Mouse (Mus musculus) left cerebral cortex, adult 2 months (tissue): ENCODE results near the gene Fat3. TPM values are rescaled to one million over a fixed set of nuclear protein-coding genes. Genes with fewer than 3 reads are reported as not detected.
A peak's percentile ranks its signal among the peaks of the same experiment; 100 is the strongest.

Experiments used
- DNase-seq, 2 experiments: peaks; one replicate each; pipeline ENCODE4 v3.0.0; 2021 to 2022; ENCODE audit warnings: low spot score in 2 of 2, mixed read lengths in 1 of 2; ENCODE audit errors: extremely low spot score in 1 of 2
- H3K27ac ChIP-seq: fragments of 200-600 bp; 2 replicates; pipeline ENCODE4 v1.8.1; 2022
- H3K4me3 ChIP-seq: fragments of 200-600 bp; 2 replicates; pipeline ENCODE4 v1.8.1; 2022
- CTCF ChIP-seq: fragments of 200-600 bp; IDR thresholded peaks from 2 replicates; pipeline ENCODE4 v1.8.1; 2022; ENCODE audit warnings: antibody characterized with exemption, mild to moderate bottlenecking, moderate library complexity
- intact Hi-C: fragments of 180-260 bp; cut with DNase I; formaldehyde crosslinking; loops from one replicate; pipeline ENCODE4 v1.15.1; 2025
- total RNA-seq, 2 experiments: library from RNA; stranded (reverse); gene quantifications; 2 replicates each; pipeline ENCODE4 v1.2.3; 2021

The Fat3 gene
- total RNA-seq, 2 experiments from 2014 or later, result 76.4 to 77.4 TPM

DNA sequence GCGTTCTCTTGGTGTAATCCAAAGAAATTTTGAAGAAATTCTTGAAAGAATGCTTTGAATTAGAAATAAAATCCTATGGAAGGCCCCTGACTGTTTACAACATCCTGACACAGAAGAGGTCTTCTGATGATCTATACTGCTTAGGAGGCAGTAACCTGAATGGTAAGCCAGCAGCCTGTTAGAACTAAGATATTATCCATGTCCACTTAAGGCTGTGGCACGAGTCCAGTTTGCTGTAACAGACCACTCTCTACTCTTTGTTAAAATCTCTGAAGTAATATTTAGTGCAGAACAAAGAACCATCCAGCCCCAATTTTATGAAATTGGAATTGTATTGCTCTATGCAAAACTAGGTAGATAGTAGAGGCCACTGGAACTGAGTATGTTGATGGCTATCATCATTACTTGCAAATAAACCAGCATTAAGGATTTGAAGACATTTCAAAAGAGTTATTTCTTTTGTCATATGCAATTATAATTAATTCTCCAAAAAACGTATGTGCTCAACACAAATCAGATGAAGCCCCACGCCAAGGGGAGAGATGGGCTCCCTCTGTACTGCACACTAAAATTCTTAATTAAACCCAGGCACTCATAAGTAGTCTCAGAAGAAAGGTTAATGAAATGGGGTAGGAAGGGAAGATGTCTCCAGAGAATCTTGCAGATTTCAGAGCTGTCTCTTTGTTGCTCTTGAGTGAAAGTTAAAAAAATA lies 230.9 kb downstream of the Fat3 start:
- no peak for DNase-seq
- H3K4me3 ChIP-seq, result no peak overlapping the region
- intact Hi-C loops, result no loop called here

DNA sequence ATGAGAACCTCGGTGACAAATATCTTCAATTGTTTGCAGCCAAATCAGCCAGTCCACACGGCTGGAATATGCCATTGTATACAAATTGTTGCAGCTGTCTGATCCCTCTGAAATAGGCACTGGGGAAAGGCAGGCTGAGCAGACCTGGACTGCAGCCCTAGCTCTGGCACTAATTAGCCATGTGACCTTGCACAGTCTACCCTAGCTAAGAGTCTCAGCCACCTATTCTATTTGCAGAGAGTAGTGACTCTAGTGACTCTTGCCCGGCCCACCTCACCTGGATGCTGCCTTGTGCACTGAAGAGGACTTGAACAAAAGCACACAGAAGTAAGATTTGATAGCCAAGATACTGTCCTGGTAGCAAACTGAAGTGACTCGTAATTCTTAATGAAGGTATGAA lies 235.6 kb downstream of the Fat3 start:
- DNase-seq, result no peak
- intact Hi-C loops, result no loop called here

More for the DNA sequence above, 230.9 kb downstream of the Fat3 start:
- TF ChIP-seq CTCF, result no peak
- H3K27ac ChIP-seq, result no peak overlapping the region; the same call in 1 of the 2 replicates

GRCm38 (mm10) chr9:16257241-16257840 lies 243.7 kb downstream of the Fat3 start:
- DNase-seq, result no peak
- intact Hi-C loops, result no loop called here
- Histone ChIP-seq H3K4me3 (no peak overlapping the region), H3K27ac (no peak overlapping the region)
- no peak for TF ChIP-seq CTCF

More for the DNA sequence above, 235.6 kb downstream of the Fat3 start:
- TF ChIP-seq CTCF, result no peak
- Histone ChIP-seq H3K27ac (no peak overlapping the region), H3K4me3 (no peak overlapping the region)

DNA sequence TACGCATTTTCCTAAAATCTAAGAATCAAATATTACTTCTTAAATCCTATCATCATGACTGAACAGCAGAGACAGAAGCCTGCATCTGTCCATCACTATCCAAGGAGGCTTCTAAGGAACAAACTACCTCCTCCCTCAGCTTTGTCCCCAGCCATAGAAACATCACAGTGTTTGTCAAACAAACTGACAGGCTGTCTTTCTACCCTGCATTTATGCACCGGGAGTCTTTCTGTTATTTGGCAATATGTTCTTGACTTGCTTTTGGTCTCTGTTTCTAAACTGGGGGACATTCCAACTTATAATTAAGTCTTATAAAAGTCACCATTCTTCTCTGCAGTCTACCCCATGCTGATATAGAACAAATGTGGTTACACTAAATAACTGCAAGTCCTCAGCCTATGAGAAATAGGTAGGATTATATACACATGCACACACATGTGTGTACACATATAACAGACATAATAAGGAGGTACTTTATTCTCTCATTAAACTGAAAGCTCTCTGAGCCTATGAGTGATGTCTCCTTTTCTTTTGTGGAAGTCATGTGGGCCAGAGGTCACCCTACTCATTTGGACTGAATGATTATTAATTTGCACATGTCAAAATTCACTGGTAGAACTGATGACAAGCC lies 244.4 kb downstream of the Fat3 start:
- no peak overlapping the region for H3K27ac ChIP-seq
- no peak overlapping the region for H3K4me3 ChIP-seq
- intact Hi-C loops, result no loop called here
- TF ChIP-seq CTCF, result no peak
- no peak for DNase-seq

DNA sequence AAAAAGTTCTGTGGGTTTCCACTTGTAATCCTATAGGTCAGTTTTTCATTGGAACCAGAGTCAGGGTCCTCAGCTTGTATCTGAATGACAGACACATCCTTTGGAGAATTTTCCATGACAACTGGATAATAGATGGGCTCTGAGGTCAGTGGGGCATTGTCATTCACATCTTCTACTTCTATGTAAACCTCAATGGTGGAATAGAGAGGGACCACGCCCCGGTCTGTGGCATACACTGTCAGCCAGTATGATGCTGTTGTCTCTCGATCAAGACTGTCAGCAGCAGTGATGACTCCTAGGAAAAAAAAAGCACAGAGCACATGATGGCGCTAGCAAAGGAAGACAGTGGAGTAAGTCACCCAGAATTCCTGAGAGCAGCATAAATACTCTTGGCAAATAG lies 254.3 kb downstream of the Fat3 start:
- intact Hi-C loops, result no loop called here
- H3K4me3 ChIP-seq, result no peak overlapping the region
- TF ChIP-seq CTCF, result no peak
- DNase-seq, result no peak
- H3K27ac ChIP-seq, result no peak overlapping the region

GRCm38 (mm10) chr9:16231575-16231974 lies 269.5 kb downstream of the Fat3 start:
- Histone ChIP-seq H3K27ac (no peak overlapping the region), H3K4me3 (no peak overlapping the region)
- DNase-seq, result no peak
- intact Hi-C loops, result no loop called here
- TF ChIP-seq CTCF, result no peak

GRCm38 (mm10) chr9:16228919-16229318 lies 272.2 kb downstream of the Fat3 start:
- no peak for DNase-seq
- Histone ChIP-seq H3K4me3 (no peak overlapping the region), H3K27ac (no peak overlapping the region)
- intact Hi-C loops, result no loop called here
- TF ChIP-seq CTCF, result no peak

DNA sequence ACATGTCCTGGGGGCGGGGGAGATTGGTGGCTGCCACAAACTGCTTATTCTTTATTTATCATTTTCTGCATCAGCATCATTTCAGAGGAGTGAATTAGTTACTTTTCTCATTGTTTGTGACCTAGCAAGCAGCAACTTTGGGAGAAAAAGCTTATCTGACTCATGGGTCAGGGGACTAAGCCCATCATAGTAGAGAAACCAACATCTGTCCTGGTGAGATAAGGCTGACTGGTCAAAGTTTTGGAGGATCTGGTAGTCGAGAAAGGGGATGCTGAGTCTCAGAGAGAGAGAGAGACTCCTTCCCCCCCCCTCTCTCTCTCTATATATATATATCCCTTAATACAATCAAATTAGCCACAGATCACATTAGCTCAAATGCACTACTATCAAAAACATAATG lies 273.7 kb downstream of the Fat3 start:
- no peak for TF ChIP-seq CTCF
- Histone ChIP-seq H3K4me3 (no peak overlapping the region), H3K27ac (no peak overlapping the region)
- intact Hi-C loops, result no loop called here
- DNase-seq, result no peak

DNA sequence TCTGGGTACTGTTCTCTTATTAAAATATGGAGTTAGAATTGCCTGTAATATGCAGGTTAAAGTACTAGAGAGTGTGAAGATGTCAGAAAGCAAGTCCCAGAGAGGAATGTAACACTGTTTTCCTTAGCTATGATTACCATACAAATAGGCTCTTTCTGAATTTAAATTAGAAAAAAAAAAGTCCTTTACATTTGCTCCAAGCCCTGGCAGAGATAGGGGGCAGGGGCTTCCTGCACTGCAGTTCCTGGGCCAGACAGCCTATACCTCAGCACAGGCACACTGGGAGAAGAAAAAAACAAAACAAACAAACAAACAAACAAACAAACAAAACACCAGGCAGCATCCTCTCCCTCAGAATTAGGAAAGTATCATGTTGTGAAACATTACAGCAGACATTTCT lies 274.5 kb downstream of the Fat3 start:
- Histone ChIP-seq H3K4me3 (no peak overlapping the region), H3K27ac (no peak overlapping the region)
- no peak for DNase-seq
- TF ChIP-seq CTCF, result no peak
- intact Hi-C loops, result no loop called here

DNA sequence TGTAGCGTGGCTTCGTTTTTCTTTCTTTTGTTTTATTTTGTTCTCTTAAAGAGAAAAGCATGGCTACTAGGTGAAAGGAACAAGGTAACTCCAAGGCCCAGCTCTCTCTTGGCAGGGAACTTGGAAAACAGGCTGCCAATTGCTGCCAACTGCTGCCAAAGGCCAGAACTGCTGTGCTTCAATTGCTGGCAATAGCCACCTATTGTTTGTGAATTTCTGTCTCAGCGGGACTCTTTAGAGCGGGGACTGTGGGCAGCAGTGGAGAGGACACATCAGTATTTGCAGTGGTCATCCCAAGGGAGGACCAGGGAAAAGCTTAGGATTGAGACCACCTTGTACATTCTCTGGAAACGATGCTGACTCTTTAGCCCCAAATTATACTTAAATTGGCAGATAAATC lies 279.2 kb downstream of the Fat3 start:
- no peak; the same call in 1 of the 2 replicates for TF ChIP-seq CTCF
- DNase-seq, result no peak
- H3K4me3 ChIP-seq, result no peak overlapping the region
- H3K27ac ChIP-seq, result no peak overlapping the region
- intact Hi-C loops, result no loop called here

GRCm38 (mm10) chr9:16216235-16216634 lies 284.9 kb downstream of the Fat3 start:
- intact Hi-C loops, result no loop called here
- peak overlapping the region; percentile 76 for H3K27ac ChIP-seq
- no peak for TF ChIP-seq CTCF
- no peak for DNase-seq
- H3K4me3 ChIP-seq, result no peak overlapping the region
